Mouse (Mus musculus) myocyte (in vitro differentiated cells): ENCODE data around the gene Sox6.

ENCODE experiments used
- CEBPB ChIP-seq: IDR thresholded peaks from 2 replicates; pipeline ENCODE4 v1.6.1; 2011; ENCODE audit warnings: mild to moderate bottlenecking, moderate library complexity; ENCODE audit not compliant: poor library complexity, insufficient read depth, severe bottlenecking
- E2F4 ChIP-seq: IDR thresholded peaks from one replicate; pipeline ENCODE4 v1.6.1; 2011; ENCODE audit warnings: mild to moderate bottlenecking, control low read depth, moderate library complexity; ENCODE audit not compliant: insufficient read depth
- MAX ChIP-seq: IDR thresholded peaks from one replicate; pipeline ENCODE4 v1.6.1; 2011; ENCODE audit warnings: low read depth, mild to moderate bottlenecking, control low read depth
- MYOD1 ChIP-seq, 3 experiments: IDR thresholded peaks; one replicate each; pipeline ENCODE4 v1.6.1; 2011; ENCODE audit warnings: control low read depth in 2 of 3, low read depth in 2 of 3, mild to moderate bottlenecking in 2 of 3, moderate library complexity in 1 of 3; ENCODE audit not compliant: insufficient read length in 2 of 3, control insufficient read depth in 1 of 3
- MYOG ChIP-seq, 3 experiments: IDR thresholded peaks; one replicate each; pipeline ENCODE4 v1.6.1; 2011; ENCODE audit warnings: control low read depth in 2 of 3, low read depth in 2 of 3, mild to moderate bottlenecking in 2 of 3; ENCODE audit not compliant: insufficient read length in 2 of 3, control insufficient read depth in 1 of 3, insufficient read depth in 1 of 3
- POLR2A ChIP-seq: IDR thresholded peaks from one replicate; pipeline ENCODE4 v1.6.1; 2011; ENCODE audit warnings: low read depth, mild to moderate bottlenecking, control low read depth, moderate library complexity; ENCODE audit not compliant: insufficient read length
- POLR2AphosphoS2 ChIP-seq: IDR thresholded peaks from one replicate; pipeline ENCODE4 v1.6.1; 2011; ENCODE audit warnings: low read depth, control low read depth; ENCODE audit not compliant: insufficient read length

DNA sequence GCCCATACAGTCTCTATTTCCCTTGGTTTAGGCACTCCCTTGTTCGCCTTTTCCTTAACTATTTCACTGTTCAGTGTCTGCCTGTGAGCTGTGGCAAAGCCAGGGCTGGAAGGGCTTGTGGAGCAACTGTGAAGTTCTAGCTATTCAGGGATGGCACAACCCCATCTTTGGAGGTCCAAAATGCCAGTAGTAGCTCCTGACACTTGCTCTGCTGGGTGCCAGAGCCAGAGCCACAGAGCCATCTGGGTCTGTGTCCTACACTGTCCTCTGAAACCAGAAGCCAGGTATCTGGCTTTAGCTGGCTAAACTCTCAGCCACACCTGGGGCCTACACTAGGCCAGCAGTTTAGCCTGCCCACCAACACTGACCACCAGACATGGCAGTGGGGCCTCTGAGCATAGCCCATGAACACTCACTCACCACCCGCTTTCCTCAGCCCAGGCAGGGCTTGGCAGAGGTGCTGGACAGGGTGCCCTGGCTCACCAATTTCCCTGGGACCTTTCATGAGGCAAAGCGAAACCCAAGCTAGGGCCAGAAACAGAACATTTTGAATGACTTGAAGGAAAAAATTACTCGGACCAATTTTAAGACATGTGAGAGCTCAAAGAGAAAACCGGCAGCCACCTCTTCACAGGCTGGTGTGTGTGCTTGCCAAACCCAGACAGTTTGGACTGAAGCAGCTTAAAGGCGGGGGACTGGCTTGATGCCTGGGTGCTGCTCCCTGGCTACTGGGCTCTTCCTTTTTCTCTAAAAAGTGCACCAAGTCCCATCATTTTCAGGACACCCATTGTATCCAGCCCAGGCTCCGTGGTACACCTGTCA is 612.2 kb downstream of the Sox6 start:
- no peak for TF ChIP-seq POLR2A
- no peak for TF ChIP-seq POLR2AphosphoS2
- TF ChIP-seq MYOD1 (IDR thresholded peaks at IDR 0.05; ENCODE audit: control insufficient read depth in 1 of 3, insufficient read length in 2 of 3, low read depth in 2 of 3), result no peak
- TF ChIP-seq CEBPB, result no peak
- no peak for TF ChIP-seq MAX
- TF ChIP-seq MYOG (IDR thresholded peaks at IDR 0.05; ENCODE audit: control insufficient read depth in 1 of 3, insufficient read depth in 1 of 3, insufficient read length in 2 of 3, low read depth in 2 of 3), result no peak
- TF ChIP-seq E2F4, result no peak
